Mouse (Mus musculus) spleen, postnatal 14 days (tissue): ENCODE data around the gene Dlg2.

ENCODE experiments used
- DNase-seq, 2 experiments: peaks; one replicate each; pipeline ENCODE4 v3.0.0; 2021 to 2022; ENCODE audit warnings: low spot score in 2 of 2

The Dlg2 gene

GRCm38 (mm10) chr7:90476313-90477245, at the start of gene Dlg2:
Dlg2 (plus strand) TSS chr7:90476672.
- no peak for DNase-seq

GRCm38 (mm10) chr7:90427006-90427405, 49.5 kb upstream of the Dlg2 start:
- DNase-seq: no peak

- no peak for DNase-seq
Measured at GRCm38 (mm10) chr7:90432221-90432620, 44.3 kb upstream of the Dlg2 start.

GRCm38 (mm10) chr7:90440044-90440443, 36.4 kb upstream of the Dlg2 start:
- DNase-seq: no peak

- DNase-seq: no peak
Measured at GRCm38 (mm10) chr7:90442070-90442469, 34.4 kb upstream of the Dlg2 start.

- peak; percentile 88 to 94 for DNase-seq
Measured at GRCm38 (mm10) chr7:90442518-90443080, 33.9 kb upstream of the Dlg2 start, which contains the start of gene Crebzf. Crebzf (plus strand) TSS chr7:90442729.

GRCm38 (mm10) chr7:90443101-90444091, 33.1 kb upstream of the Dlg2 start:
- peak; percentile 58 to 66 for DNase-seq

GRCm38 (mm10) chr7:90444206-90444605, 32.3 kb upstream of the Dlg2 start:
- no peak for DNase-seq

GRCm38 (mm10) chr7:90456149-90456844, 20.2 kb upstream of the Dlg2 start:
- DNase-seq: no peak

- peak; percentile 51 to 64 for DNase-seq
Measured at GRCm38 (mm10) chr7:90456845-90457468, 19.5 kb upstream of the Dlg2 start, which contains the start of gene Tmem126a. Tmem126a (minus strand) TSS chr7:90457229.

GRCm38 (mm10) chr7:90457517-90457916, 19.0 kb upstream of the Dlg2 start:
- DNase-seq: no peak

- DNase-seq: no peak
Measured at GRCm38 (mm10) chr7:90460330-90460729, 16.1 kb upstream of the Dlg2 start.

GRCm38 (mm10) chr7:90460930-90461329, 15.5 kb upstream of the Dlg2 start:
- peak; percentile 20 to 40 for DNase-seq

- DNase-seq: no peak
Measured at GRCm38 (mm10) chr7:90461441-90461840, 15.0 kb upstream of the Dlg2 start.

- no peak for DNase-seq
Measured at GRCm38 (mm10) chr7:90473511-90473910, 3.0 kb upstream of the Dlg2 start.

GRCm38 (mm10) chr7:90475793-90476312, 619 bp upstream of the Dlg2 start, which contains the start of gene Tmem126b:
Tmem126b (minus strand) TSS chr7:90476001.
- DNase-seq: peak; percentile 98 to 99

- no peak for DNase-seq
Measured at GRCm38 (mm10) chr7:90482607-90483006, 6.1 kb downstream of the Dlg2 start.

- DNase-seq: no peak
Measured at GRCm38 (mm10) chr7:90508124-90508523, 31.7 kb downstream of the Dlg2 start.

GRCm38 (mm10) chr7:90512293-90512692, 35.8 kb downstream of the Dlg2 start:
- DNase-seq: no peak
